Mouse (Mus musculus) frontal cortex, adult (tissue): ENCODE data around the gene Arhgef38.

Experiments
- ATAC-seq: cut with Nextera tagmentation; 2 replicates; pipeline ENCODE4 v1.9.2; 2017; ENCODE audit warnings: mild to moderate bottlenecking, moderate library complexity, mixed read lengths; ENCODE audit not compliant: low TSS enrichment

Gene Arhgef38

DNA sequence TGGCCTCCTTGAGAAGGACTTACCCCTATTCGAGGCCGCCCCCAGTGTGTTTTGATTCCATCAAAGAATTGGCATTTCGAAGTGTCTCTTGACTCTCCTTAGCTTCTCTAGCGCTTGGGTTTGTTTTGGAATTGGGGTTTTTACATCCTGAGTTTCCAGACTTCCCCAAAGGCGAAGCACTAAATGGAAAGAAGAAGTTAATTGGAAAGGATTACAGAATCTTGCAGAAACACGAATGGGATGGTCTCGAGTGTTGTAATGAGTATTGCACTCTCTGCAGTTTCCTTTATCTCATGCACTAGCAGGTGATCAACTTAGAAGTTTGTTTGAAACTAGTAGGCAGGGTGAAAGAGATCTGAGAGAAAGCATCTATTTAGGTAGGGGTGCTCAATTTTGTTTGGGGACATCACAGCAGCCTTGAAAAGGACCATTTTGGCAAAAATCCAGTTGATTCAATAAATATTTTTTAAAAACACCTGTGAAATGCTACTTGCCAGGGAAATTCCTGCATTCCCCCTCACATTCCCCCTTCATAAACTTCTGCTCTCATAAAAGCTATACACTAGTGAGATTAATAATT, 142.4 kb downstream of the Arhgef38 start:
- ATAC-seq = no peak

GRCm38 (mm10) chr3:133091664-133092273, 143.0 kb downstream of the Arhgef38 start, which contains the start of the genes Ints12 and Gstcd:
Gene Ints12, plus strand, starts transcription at chr3:133091840.
Gene Gstcd, minus strand, starts transcription at chr3:133092033.
- peak; percentile 97 for ATAC-seq

DNA sequence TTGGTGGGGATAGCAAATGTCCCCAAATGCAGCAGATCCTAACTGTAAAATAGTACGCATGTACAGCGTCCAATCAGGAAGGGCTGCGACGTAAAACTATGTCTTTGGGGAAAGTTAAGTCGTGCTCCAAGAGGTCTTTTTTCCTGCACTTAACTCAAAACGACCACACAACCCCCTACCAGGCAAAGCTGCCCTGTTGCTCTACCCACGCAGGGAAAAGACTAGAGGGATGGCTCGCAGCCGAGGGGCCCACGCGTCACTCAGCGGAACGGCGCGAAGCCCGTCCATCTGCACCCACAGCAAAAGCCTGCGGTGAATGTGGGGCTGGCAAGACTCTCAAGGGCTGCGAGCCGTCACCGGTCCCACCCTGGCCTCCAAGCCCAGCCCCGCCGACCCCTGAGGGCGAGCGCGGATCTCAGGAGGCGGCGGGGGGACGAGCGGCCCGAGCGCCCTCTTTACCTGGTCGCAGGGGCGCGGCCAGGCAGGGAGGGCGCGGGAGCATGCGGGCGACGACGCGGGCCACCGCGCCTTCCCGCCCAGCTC, 143.6 kb downstream of the Arhgef38 start:
- ATAC-seq = peak; percentile 75

- no peak for ATAC-seq
Observed at GRCm38 (mm10) chr3:133090247-133091120, 144.3 kb downstream of the Arhgef38 start.

DNA sequence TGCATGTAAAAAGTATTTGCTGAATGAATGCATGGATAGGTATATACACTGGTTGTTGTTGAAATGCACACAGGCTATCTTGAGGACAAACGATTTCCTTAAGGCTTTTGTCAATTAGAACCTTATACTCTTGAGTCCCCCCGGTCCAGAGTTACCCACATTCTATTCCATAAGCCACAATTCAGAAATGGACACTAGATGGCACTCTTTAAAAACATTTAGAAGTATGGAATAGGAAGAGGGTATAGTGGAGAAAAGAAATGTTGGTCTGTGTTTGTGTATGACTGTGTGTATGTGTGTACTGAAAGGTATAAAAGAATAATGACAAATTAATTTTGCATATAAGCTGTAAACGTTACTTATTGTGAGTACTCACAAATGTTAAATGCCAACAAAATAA, 148.9 kb downstream of the Arhgef38 start:
- ATAC-seq = peak; percentile 97

DNA sequence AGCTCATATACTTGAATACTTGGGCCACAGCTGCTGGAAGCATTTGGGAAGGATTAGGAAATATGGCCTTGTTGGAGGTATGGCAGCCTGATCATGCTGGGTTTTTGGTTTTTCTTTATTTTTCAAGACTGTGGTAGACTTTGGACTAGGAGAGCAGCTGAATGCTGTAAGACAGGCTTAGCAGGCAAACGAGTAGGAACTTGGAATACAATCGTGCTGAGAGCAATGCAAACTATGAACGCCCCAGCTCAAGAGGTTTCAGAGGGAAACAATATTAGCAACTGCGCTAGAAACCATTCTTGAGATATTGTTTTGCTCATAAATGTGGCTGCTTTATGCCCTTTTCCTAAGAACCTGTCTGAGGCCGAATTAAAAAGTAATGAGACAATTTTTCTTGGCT, 152.0 kb downstream of the Arhgef38 start:
- ATAC-seq = no peak

GRCm38 (mm10) chr3:133075560-133075959, 159.2 kb downstream of the Arhgef38 start:
- ATAC-seq = no peak
